ENCODE assay signal across 7 mouse cellular contexts in genomic region chr8:106687479-106687878, GRCm38 (mm10). TPM values are rescaled to one million over a fixed set of nuclear protein-coding genes. Genes with fewer than 3 reads are reported as not detected.
A peak's percentile ranks its signal among the peaks of the same experiment; 100 is the strongest.
DNase-seq lines count a peak whose midpoint lies in the region; ATAC-seq and TF ChIP-seq lines count a peak whose summit lies in the region.

No protein-coding gene starts in this region.

- H3K9me3 ChIP-seq in G1E (replicated peaks), result no peaks in the 10 kb centered on the region

- H3K27me3 ChIP-seq in G1E (ENCODE audit: insufficient read depth, low read length), result no peaks in the 10 kb centered on the region

- peak; percentile 18; the same call in 1 of the 2 replicates for TF ChIP-seq CTCF in G1E (IDR thresholded peaks at IDR 0.05; ENCODE audit: low read depth, low read length)

- peaks cover 7% of the 10 kb centered on the region for H3K4me1 ChIP-seq in G1E (ENCODE audit: insufficient read depth, low read depth, low read length)

- peaks cover 27% of the 10 kb centered on the region for H3K36me3 ChIP-seq in G1E (replicated peaks)

- peak; percentile 43 for DNase-seq in kidney, postnatal 14 days
- no peak for DNase-seq in kidney, adult 18-20 months
- peak; percentile 77 for DNase-seq in CD4-positive, CD25-positive, alpha-beta regulatory T cell, adult 2 months (ENCODE audit: low read depth, low spot score)
- DNase-seq in G1E (ENCODE audit: low spot score), result peak; percentile 29
- DNase-seq in forelimb bud, embryonic 11.5 days (ENCODE audit: low read depth, low spot score), result peak; percentile 64
- DNase-seq in ovary, postnatal 14 days (ENCODE audit: low spot score), result no peak
- DNase-seq in frontal cortex, postnatal 36 days (ENCODE audit: low spot score in 2 of 2), result no peak

- ATAC-seq in G1E (ENCODE audit: extremely low read depth, insufficient number of reproducible peaks, low FRiP score, poor library complexity, severe bottlenecking), result 0 out of 2 replicates have a peak, but pooled peaks have one; percentile 24

- H3K4me3 ChIP-seq in G1E (ENCODE audit: low read depth, low read length), result no peak overlapping the region

RNA-seq across cellular contexts. Expression of gene Tango6, which starts 4.6 kb away (rescaled TPM):
- total RNA-seq in G1E (2014; fragmentation: Nextera tagmentation), result 5.6 and 6.5 TPM in 2 replicates
- 2.0 and 2.7 TPM in 2 replicates for total RNA-seq in G1E (2017)
- 1.7 and 2.0 TPM in 2 replicates for polyA plus RNA-seq in G1E (2012)

Comparison
In these comparisons a context has a peak if more than half of its experiments do, and no peak if none do; other contexts are left out.
1. DNase-seq: peak in kidney, postnatal 14 days (single experiment), CD4-positive, CD25-positive, alpha-beta regulatory T cell, adult 2 months (single experiment), G1E (single experiment) and forelimb bud, embryonic 11.5 days (single experiment); none in kidney, adult 18-20 months (single experiment), ovary, postnatal 14 days (single experiment) and frontal cortex, postnatal 36 days (0 of 2).